Mouse (Mus musculus) ES-Bruce4 (cell line): ENCODE measurements around the gene Gnao1.

Experiments used
- CTCF ChIP-seq: IDR thresholded peaks from one replicate; pipeline ENCODE4 v1.8.1; 2011; ENCODE audit warnings: low read depth, low read length
- EP300 ChIP-seq: IDR thresholded peaks from 2 replicates; pipeline ENCODE4 v1.6.1; 2011; ENCODE audit warnings: low read depth, low read length; ENCODE audit not compliant: insufficient read depth
- POLR2A ChIP-seq: IDR thresholded peaks from one replicate; pipeline ENCODE4 v1.8.1; 2011; ENCODE audit warnings: low read length; ENCODE audit not compliant: insufficient read depth

- TF ChIP-seq CTCF = no peak
- TF ChIP-seq EP300 = no peak
- no peak for TF ChIP-seq POLR2A
Observed at GRCm38 (mm10) chr8:93857144-93857543, 47.4 kb downstream of the Gnao1 start.
